Mouse (Mus musculus) liver, embryonic 14.5 days (tissue): ENCODE data around the gene Nav1. TPM values are rescaled to one million over a fixed set of nuclear protein-coding genes. Genes with fewer than 3 reads are reported as not detected.

Experiments
- ATAC-seq: fragments of 200-750 bp; cut with Nextera tagmentation; 2 replicates; pipeline ENCODE4 v1.8.0; 2017; ENCODE audit warnings: moderate number of reproducible peaks, mild to moderate bottlenecking, moderate library complexity; ENCODE audit not compliant: insufficient read depth
- DNase-seq, 3 experiments: peaks; one replicate each; pipeline ENCODE4 v3.0.0-alpha.2; 2012 to 2013; ENCODE audit warnings: low read depth in 3 of 3, low spot score in 3 of 3
- H3K27ac ChIP-seq: fragments of 300-500 bp; sonication (generic); 2 replicates; pipeline ENCODE4 v1.5.1; 2014; ENCODE audit warnings: moderate library complexity, mild to moderate bottlenecking, control low read depth, inconsistent platforms
- H3K27me3 ChIP-seq: fragments of 300-500 bp; sonication (generic); 2 replicates; pipeline ENCODE4 v1.6.1; 2014; ENCODE audit warnings: mild to moderate bottlenecking, low read length, moderate library complexity; ENCODE audit not compliant: control insufficient read depth, insufficient read depth
- H3K36me3 ChIP-seq: fragments of 300-500 bp; sonication (generic); replicated peaks from 2 replicates; pipeline ENCODE4 v1.6.1; 2014; ENCODE audit warnings: low read depth; ENCODE audit not compliant: control insufficient read depth, insufficient read depth
- H3K4me1 ChIP-seq, 2 experiments: fragments of 200-500 bp in 1 of 2; fragments of 300-500 bp in 1 of 2; sonication (generic) in 1 of 2; replicated peaks; 2 replicates each; pipeline ENCODE4 v1.6.1; 2012 to 2014; ENCODE audit warnings: antibody characterized with exemption in 1 of 2, inconsistent platforms in 1 of 2, low read length in 1 of 2; ENCODE audit not compliant: control insufficient read depth in 2 of 2, insufficient read depth in 2 of 2
- H3K4me2 ChIP-seq: fragments of 300-500 bp; sonication (generic); 2 replicates; pipeline ENCODE4 v1.6.1; 2014; ENCODE audit warnings: low read depth, mild to moderate bottlenecking, control low read depth, moderate library complexity
- H3K4me3 ChIP-seq, 2 experiments: fragments of 200-500 bp in 1 of 2; fragments of 300-500 bp in 1 of 2; sonication (generic) in 1 of 2; 2 replicates each; pipeline ENCODE4 v1.5.1; 2012 to 2014; ENCODE audit warnings: low read depth in 2 of 2, low read length in 2 of 2, mild to moderate bottlenecking in 2 of 2, control low read depth in 1 of 2, inconsistent platforms in 1 of 2, moderate library complexity in 1 of 2; ENCODE audit not compliant: insufficient read depth in 1 of 2
- H3K9ac ChIP-seq: fragments of 300-500 bp; sonication (generic); replicated peaks from 2 replicates; pipeline ENCODE4 v1.6.1; 2014; ENCODE audit warnings: mild to moderate bottlenecking, control low read depth, moderate library complexity
- H3K9me3 ChIP-seq: fragments of 300-500 bp; sonication (generic); 2 replicates; pipeline ENCODE4 v1.6.1; 2016; ENCODE audit warnings: low read length, mixed read lengths; ENCODE audit not compliant: control insufficient read depth
- CTCF ChIP-seq: IDR thresholded peaks from 2 replicates; pipeline ENCODE4 v1.5.1; 2016; ENCODE audit warnings: antibody characterized with exemption, low read depth, control low read depth
- EP300 ChIP-seq: IDR thresholded peaks from 2 replicates; pipeline ENCODE4 v1.6.1; 2016; ENCODE audit warnings: antibody characterized with exemption, low read depth
- WGBS: fragments of 180-500 bp; shearing (Covaris S2); extraction: QIAGEN DNeasy Blood & Tissue Kit; methylation state at CpG from one replicate; pipeline ENCODE4 v1.1.7; 2014; ENCODE audit not compliant: insufficient replicate concordance; 5-methylcytosine and 5-hydroxymethylcytosine counted together
- polyA plus RNA-seq, 2 experiments: library from polyadenylated mRNA; depleted of rRNA in 1 of 2; stranded (reverse) in 1 of 2; unstranded in 1 of 2; fragments of >200 nt; fragmentation: Nextera tagmentation in 1 of 2; extraction: Ambion mirVana in 1 of 2; gene quantifications; 2 replicates each; pipeline versions ENCODE4 v1.2.1 to v1.2.3; 2012 to 2014

Gene Nav1
- polyA plus RNA-seq, 2 experiments, result 1.0 to 1.5 TPM

GRCm38 (mm10) chr1:135531081-135531480, 76.0 kb downstream of the Nav1 start:
- H3K4me1 ChIP-seq, result no peaks in the 10 kb centered on the region
- H3K36me3 ChIP-seq, result no peaks in the 10 kb centered on the region
- H3K27ac ChIP-seq, result no peak overlapping the region
- H3K9ac ChIP-seq, result no peak overlapping the region
- no peak overlapping the region for H3K4me2 ChIP-seq
- H3K27me3 ChIP-seq, result no peaks in the 10 kb centered on the region
- 72% methylated on average over 10 of the region's 10 CpGs for WGBS
- ATAC-seq (no peak), DNase-seq (no peak)
- H3K4me3 ChIP-seq, result no peak overlapping the region
- no peak for TF ChIP-seq CTCF
- no peak for TF ChIP-seq EP300
- H3K9me3 ChIP-seq, result no peaks in the 10 kb centered on the region

GRCm38 (mm10) chr1:135524518-135524860, 82.6 kb downstream of the Nav1 start:
- no peak for DNase-seq
- no peaks in the 10 kb centered on the region for H3K27me3 ChIP-seq
- no peak overlapping the region for H3K9ac ChIP-seq
- no peaks in the 10 kb centered on the region for H3K9me3 ChIP-seq
- H3K27ac ChIP-seq, result no peak overlapping the region
- no peaks in the 10 kb centered on the region for H3K36me3 ChIP-seq
- TF ChIP-seq CTCF (no peak), EP300 (no peak)
- no peak overlapping the region for H3K4me2 ChIP-seq
- H3K4me3 ChIP-seq, result no peak overlapping the region
- 70% methylated on average over 4 of the region's 4 CpGs for WGBS
- H3K4me1 ChIP-seq, result no peaks in the 10 kb centered on the region
- no peak for ATAC-seq

DNA sequence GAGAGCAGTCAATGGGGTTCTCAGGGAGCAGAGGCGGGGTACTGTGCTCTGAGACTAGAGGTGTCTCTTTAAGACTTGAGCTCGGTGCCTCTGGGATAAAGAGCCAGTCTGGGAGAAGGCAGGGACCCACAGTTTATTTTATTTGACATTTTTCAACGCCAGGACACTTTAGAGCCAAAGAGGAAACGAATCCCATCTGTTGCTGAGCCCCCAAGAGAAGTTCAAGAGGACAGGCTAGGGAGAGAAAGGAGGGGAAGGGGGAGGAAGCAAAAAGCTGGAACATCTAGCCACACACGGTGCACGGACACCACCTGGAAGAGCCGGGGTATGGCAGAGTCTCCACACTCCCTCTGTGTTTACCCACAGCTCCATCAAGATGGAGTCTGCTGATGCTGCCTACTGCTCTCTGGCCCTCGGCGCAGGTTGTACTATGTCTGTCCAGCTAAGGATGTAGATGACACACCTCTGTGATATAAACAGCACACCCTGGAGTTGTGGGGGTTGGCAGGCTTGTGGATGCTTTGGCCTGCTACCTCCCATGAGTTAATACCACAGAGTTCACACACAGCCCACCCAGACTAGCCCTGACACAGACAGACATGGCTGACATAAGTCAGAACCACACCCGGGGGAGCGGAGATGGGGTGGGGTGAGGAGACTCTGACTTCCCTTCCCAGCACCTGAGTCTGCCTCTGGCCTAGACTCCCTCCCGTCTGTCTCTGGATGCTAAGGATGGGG, 83.1 kb downstream of the Nav1 start:
- no peak overlapping the region for H3K4me2 ChIP-seq

GRCm38 (mm10) chr1:135523344-135523743, 83.8 kb downstream of the Nav1 start:
- ATAC-seq, result no peak
- H3K4me2 ChIP-seq, result no peak overlapping the region
- no peaks in the 10 kb centered on the region for H3K4me1 ChIP-seq
- H3K4me3 ChIP-seq, result no peak overlapping the region
- no peak for DNase-seq
- H3K27ac ChIP-seq, result no peak overlapping the region
- H3K9ac ChIP-seq, result no peak overlapping the region
- no peak for TF ChIP-seq EP300
- no peak for TF ChIP-seq CTCF
- H3K9me3 ChIP-seq, result no peaks in the 10 kb centered on the region
- WGBS, result 62% methylated on average over 2 of the region's 2 CpGs
- no peaks in the 10 kb centered on the region for H3K36me3 ChIP-seq
- no peaks in the 10 kb centered on the region for H3K27me3 ChIP-seq

More for the DNA sequence above, 83.1 kb downstream of the Nav1 start:
- no peak overlapping the region for H3K9ac ChIP-seq
- no peaks in the 10 kb centered on the region for H3K27me3 ChIP-seq
- H3K36me3 ChIP-seq, result no peaks in the 10 kb centered on the region
- ATAC-seq (no peak), DNase-seq (no peak)
- WGBS, result 60% methylated on average over 12 of the region's 12 CpGs
- H3K9me3 ChIP-seq, result no peaks in the 10 kb centered on the region
- no peak overlapping the region for H3K27ac ChIP-seq
- no peak overlapping the region for H3K4me3 ChIP-seq
- no peaks in the 10 kb centered on the region for H3K4me1 ChIP-seq
- TF ChIP-seq EP300 (no peak), CTCF (no peak)

- ATAC-seq (no peak), DNase-seq (no peak)
- H3K9ac ChIP-seq, result no peak overlapping the region
- peaks cover 0 to 14% of the 10 kb centered on the region in 2 experiments; a peak in 2 of 4 replicates for H3K4me1 ChIP-seq
- WGBS, result 71% methylated on average over 13 of the region's 13 CpGs
- no peak overlapping the region for H3K4me3 ChIP-seq
- TF ChIP-seq CTCF (no peak), EP300 (no peak)
- no peak overlapping the region for H3K27ac ChIP-seq
- no peaks in the 10 kb centered on the region for H3K36me3 ChIP-seq
- H3K27me3 ChIP-seq, result no peaks in the 10 kb centered on the region
- no peak overlapping the region for H3K4me2 ChIP-seq
- no peaks in the 10 kb centered on the region for H3K9me3 ChIP-seq
Observed at GRCm38 (mm10) chr1:135520550-135521168, 86.4 kb downstream of the Nav1 start.
